Mouse (Mus musculus): ENCODE data around the gene Susd5.

The Susd5 gene

DNA sequence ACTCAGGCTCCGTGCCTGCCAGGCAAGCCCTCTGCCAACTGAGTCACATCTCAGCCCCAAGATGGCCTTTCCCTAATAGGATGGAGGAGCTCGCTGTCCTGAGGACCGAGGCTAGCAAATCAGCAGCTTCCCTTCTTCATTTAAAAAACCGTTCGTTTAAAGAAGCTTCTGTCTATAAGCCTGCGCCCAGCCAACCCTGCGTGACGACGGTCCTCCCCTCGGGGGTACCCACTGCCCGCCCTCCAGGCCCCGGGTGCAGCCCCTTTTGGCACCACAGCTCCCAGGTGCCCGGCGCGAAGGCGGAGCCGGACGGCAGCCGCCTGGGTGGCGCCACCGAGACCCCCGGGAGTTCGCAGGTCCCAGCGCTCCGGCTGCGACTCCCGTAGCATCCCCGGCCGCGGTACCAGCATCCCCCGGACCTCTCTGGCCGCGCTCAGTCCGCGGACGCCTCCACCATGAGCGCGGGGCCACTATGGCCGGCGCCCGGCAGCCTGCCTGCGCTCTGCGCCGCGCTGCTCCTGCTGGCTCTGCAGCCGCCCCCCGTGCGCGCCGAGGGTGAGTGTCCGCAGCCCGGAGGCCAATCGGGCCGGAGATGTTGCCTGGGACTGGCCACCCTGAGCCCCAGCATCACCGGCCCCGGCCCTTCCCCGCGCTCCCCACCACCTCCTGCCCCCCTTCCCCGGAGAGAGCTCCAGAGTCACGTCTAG lies at the start of gene Susd5:
TSS of gene Susd5 (plus strand) at position 51 of the 707 bp plus-strand sequence.
- peak; percentile 42 for DNase-seq (ENCODE audit: low spot score)

- DNase-seq (ENCODE audit: low spot score): no peak
Measured at GRCm38 (mm10) chr9:114007850-114008350, 49.0 kb upstream of the Susd5 start.

DNA sequence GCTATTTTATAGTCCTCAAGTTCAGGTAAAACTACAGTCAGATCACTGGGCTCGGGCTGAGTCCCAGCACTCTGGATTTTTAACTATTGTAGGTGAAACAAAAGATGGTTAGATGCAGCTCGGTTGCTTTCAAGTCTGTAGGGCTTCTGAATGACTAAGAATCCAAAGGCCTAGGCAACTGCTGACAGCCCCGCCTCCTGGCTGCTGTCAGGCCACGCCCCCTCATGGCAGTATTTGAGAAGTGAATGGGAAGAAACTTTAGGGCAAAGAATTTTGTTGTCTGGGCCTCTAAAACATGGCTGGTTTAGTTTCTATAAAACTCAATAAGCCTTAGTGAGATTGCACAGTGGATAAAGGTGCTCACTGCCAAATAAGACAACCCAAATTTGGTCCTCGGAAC lies 47.4 kb upstream of the Susd5 start:
- DNase-seq (ENCODE audit: low spot score): peak; percentile 30

GRCm38 (mm10) chr9:114011203-114011602 lies 45.7 kb upstream of the Susd5 start:
- DNase-seq (ENCODE audit: low spot score): no peak

GRCm38 (mm10) chr9:114014034-114014433 lies 42.9 kb upstream of the Susd5 start:
- no peak for DNase-seq (ENCODE audit: low spot score)

GRCm38 (mm10) chr9:114015724-114016123 lies 41.2 kb upstream of the Susd5 start:
- DNase-seq (ENCODE audit: low spot score): no peak

DNA sequence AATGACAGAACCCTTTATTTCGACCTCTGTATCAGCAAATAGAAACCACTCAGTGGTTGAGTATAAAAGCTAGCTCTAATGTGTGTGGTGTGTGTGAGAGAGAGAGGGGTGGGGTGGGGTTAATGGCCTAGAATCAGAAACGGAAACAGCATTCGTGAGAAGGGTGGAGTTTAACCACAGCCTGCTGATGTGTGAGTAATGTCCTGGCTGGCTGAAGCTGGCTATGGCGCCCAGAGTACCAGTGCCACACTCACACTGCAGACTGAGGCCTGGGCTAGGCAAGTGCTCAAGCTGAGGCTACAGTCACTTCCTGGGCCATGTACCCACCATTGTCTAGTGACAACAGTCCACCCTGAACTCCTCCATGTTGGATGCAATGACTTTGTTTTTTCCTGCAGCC lies 40.5 kb upstream of the Susd5 start:
- DNase-seq (ENCODE audit: low spot score): no peak

GRCm38 (mm10) chr9:114019012-114019762 lies 37.8 kb upstream of the Susd5 start:
- no peak for DNase-seq (ENCODE audit: low spot score)

GRCm38 (mm10) chr9:114022141-114022540 lies 34.8 kb upstream of the Susd5 start:
- no peak for DNase-seq (ENCODE audit: low spot score)

- no peak for DNase-seq (ENCODE audit: low spot score)
Measured at GRCm38 (mm10) chr9:114025182-114025581, 31.8 kb upstream of the Susd5 start.

- DNase-seq (ENCODE audit: low spot score): peak; percentile 45
Measured at GRCm38 (mm10) chr9:114025846-114026245, 31.1 kb upstream of the Susd5 start.

- peak; percentile 96 for DNase-seq (ENCODE audit: low spot score)
Measured at GRCm38 (mm10) chr9:114026261-114026934, 30.5 kb upstream of the Susd5 start.

DNA sequence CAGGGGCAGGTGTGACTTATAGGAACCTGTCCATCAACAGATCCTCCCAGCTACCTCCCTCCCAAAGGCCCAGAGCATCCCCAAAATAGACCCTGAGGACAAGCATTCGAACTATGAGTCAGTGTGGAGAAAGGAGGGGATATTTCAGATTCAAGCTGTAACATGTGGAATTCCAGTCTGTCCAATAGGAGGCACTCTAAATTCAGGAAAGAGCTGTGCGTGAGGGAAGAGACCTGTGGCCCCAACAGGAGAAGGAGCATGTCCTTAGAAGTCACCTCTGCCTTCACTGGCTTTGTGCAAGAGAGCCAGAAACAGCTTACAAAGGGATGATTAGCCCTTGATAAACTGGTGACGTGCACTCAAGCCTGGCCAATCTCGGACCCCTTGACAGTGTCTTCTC lies 16.0 kb upstream of the Susd5 start:
- no peak for DNase-seq (ENCODE audit: low spot score)

GRCm38 (mm10) chr9:114042490-114042889 lies 14.4 kb upstream of the Susd5 start:
- DNase-seq (ENCODE audit: low spot score): no peak

- peak; percentile 44 for DNase-seq (ENCODE audit: low spot score)
Measured at GRCm38 (mm10) chr9:114044446-114044845, 12.5 kb upstream of the Susd5 start.

DNA sequence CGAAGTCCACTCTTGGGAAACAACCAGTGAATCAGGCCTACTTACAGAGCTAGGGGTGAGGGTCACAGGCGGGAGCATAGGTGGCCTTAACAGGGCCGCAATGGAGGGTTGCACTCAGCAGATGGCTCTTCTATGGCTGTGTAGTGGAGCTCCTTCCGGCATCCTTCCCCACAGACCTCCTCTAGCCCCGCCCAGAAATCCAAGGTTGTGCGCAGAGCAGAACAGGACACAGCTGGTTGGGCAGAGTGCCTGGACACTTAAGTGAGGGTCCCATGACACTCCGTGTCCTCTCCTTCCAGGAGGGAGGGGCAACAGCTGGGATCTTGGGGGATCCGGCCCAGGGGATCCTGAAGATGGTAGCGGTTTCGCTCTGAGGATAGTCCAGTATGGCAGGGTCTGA lies 10.9 kb upstream of the Susd5 start, which contains the start of gene Fbxl2:
TSS of gene Fbxl2 (minus strand) at position 164 of the 400 bp plus-strand sequence.
- no peak for DNase-seq (ENCODE audit: low spot score)

DNA sequence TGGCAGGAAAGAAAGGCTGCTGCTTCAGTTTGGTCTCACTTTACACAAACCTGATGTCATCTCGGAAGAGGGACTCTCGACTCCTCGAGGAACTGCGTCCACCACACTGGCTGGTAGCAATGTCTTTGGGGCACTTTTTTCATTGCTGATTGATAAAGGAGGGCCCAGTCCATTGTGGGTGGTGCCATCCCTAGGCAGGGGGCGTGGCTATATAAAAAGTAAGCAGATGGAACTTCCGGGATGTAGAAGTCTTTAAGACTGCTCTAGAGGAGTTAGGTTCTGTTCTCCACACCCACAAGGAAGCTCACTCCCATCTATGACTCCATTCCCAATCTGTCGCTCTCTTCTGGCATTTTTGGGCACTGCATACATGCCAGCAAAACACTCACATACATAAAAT lies 10.3 kb upstream of the Susd5 start:
- DNase-seq (ENCODE audit: low spot score): no peak

- no peak for DNase-seq (ENCODE audit: low spot score)
Measured at GRCm38 (mm10) chr9:114050106-114050505, 6.8 kb upstream of the Susd5 start.

DNA sequence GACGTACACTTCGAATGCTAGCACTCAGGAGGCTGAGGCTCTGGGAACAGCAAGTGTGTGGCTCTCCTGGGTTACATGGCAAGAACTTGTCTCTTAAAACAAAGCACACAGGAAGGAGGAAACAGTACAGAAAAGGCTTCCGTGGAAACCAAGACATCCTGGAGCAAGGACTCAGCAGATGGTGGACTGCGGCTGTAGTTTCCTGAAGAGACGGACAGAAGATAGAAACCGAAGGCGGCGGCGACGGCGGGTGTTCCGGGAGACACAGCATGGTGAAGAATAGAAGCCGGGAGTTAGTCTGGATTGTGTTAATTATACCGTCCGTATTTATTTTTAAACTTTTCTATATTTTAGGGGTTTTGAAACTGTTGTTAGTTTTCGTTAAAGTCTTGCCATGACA lies 6.2 kb upstream of the Susd5 start:
- no peak for DNase-seq (ENCODE audit: low spot score)

- no peak for DNase-seq (ENCODE audit: low spot score)
Measured at GRCm38 (mm10) chr9:114052031-114052430, 4.9 kb upstream of the Susd5 start.

- DNase-seq (ENCODE audit: low spot score): peak; percentile 18
Measured at GRCm38 (mm10) chr9:114052866-114053265, 4.1 kb upstream of the Susd5 start.

GRCm38 (mm10) chr9:114068494-114069053 lies 11.6 kb downstream of the Susd5 start:
- no peak for DNase-seq (ENCODE audit: low spot score)
